Mouse (Mus musculus): Measurements from ENCODE around the gene Dynlt1a. TPM values are rescaled to one million over a fixed set of nuclear protein-coding genes. Genes with fewer than 3 reads are reported as not detected.
"Not testable (repeated sequence)": the region's sequence is repeated elsewhere in the genome, so short reads cannot be mapped to it uniquely, and the experiment has no call there.

Gene Dynlt1a
- total RNA-seq, 2 experiments from 2014 or later = 4.2 to 5.1 TPM

DNA sequence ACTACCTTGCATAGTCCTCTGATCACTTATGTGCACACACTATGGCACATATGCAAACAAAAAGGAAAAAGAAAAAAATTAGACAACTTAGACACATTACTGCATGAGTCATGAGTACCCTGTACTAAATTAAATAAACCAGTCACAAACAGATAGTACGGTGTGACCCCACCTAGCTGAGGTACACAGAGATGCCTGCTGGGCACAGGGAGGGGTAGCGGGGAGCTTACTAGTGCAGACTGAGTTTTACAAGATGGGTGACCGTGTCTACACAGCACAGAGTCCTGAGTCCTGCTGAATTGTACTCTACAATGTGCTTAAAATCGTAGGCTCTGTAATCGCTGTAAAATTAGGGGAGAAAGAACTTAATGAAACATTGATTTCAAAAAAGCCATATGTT, 31.1 kb downstream of the Dynlt1a start:
- DNase-seq = not testable (repeated sequence)

DNA sequence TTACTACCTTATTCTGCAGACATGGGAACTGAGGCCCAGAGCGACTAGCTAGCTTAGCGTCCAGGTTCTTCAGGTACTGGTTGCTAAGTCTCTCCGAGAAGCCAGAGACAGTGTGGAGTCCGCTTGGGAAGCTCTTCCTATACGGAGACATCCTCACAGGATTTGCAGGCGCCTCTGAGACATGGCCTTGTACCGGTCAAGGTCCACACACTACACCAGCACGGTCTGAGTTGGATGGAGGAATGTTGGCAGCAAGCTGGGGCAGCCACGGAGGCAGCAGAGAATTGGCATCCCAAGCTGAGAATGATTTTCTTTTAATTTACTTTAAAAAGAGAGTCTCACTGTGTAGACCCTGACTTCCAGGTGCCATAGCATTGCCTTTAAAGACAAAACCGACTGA, 34.2 kb downstream of the Dynlt1a start:
- DNase-seq = not testable (repeated sequence)

DNA sequence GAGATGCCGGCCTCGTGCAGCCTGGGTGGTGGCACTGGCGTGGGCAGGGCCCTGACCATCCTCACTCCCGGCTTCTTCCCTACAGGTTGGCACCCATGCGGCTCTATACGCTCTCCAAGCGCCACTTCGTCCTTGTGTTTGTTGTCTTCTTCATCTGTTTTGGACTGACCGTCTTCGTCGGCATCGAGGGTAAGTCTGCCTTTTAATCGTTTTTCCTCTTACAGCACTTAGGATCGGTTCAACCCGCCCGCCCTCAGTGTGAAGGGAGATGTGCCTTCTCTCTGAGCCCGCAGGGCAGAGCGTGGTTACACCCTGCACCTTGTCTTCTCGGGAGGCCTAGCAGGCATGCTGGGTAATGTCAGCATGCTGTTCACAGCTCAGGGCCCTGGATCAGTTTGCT, 36.8 kb downstream of the Dynlt1a start:
- DNase-seq = not testable (repeated sequence)

DNA sequence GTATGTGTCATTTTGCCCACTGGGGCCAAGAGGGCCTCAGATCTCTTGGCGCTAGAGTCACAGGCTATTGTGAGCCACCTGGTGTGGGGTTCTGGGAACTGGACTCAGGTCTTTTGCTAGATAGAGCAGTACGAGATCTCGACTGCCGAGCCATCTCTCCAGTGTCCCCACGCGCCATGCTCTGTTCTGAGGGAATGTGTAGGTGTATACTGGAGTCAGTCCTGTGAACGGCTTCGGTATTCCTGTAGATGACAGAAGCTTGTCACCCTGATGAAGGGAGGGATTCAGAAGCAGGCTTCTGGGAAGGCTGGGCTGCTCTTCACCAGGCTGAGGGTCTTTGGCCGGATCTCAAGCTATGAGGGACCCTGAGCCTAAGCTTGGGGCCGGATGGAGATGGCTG, 37.5 kb downstream of the Dynlt1a start:
- not testable (repeated sequence) for DNase-seq

DNA sequence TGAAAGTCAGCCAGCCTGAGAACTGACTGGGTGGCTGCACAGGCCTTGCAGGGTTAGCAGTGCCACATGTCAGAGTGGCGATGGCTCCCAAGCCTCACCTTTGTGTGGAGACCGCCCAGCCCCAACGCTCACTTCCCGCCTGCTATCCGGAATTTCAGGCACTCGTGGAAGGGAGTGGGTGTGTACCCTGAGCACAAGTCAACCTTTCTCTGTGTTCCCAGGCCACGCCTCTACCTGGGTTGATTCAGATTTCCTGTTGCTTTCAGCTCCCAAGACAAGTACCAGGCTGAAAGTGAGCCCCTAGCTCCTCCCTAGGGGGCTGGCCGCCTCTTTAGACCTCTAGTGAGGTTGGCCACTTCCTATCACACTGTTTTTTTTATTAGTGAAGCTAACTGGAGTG, 38.1 kb downstream of the Dynlt1a start:
- not testable (repeated sequence) for DNase-seq

DNA sequence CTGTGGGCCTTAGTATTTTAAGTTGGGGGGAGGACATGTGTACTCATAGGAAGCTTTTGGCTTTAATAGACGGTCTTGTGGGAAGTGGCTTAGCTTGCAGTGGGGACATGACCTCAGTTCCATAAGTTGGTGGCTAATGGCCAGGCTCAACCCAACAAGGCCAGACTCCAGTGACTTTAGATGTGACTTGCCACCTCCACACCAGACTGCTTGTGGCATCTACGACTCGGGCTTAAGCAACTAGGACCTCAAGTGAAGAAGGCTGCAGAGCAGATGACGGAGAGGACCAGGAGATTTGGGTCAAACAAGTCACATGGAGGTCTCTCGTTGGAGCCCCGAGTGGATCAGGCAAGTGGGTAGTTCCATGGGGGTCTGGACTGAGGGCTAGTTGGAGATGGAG, 42.6 kb downstream of the Dynlt1a start:
- not testable (repeated sequence) for DNase-seq

DNA sequence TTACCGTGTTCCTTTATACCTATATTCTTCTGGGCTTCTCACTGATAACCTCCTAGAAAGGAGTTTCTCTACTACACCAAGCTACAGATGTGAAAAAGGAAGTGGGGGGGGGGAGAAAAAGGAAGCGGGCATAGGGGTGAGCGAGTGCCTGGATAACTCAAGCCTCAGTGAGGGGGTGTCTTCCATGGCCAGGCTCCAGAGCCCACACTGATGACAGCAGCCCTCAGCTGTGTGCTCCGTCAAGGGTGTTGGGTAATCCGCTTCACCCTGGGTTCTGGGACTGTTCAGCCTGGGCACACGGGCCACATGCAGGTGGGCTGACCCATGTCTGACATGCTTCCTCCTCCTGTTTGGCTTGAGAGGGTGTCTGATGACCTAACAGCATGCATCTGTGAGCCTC, 45.3 kb downstream of the Dynlt1a start:
- not testable (repeated sequence) for DNase-seq

DNA sequence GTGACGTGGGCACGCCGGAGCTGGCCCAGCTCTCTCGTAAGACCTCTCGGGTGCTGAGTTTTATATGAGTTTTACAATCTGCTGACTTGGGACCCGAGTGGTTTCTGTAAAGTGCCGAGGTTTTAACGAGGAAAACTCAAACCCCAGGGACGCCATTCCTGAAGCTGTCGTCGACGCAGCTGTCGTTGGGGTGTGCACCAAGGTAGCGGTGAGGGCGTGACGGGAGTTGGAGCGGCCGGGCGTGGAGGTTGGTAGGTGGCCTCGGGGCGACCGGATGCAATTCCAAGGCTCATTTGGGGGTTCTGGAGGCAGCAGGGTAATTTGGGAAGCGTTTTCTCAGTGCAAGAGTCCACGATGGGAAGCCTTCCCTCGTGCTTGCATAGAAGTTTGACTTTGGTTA, 46.5 kb downstream of the Dynlt1a start:
- DNase-seq = peak; percentile 16

DNA sequence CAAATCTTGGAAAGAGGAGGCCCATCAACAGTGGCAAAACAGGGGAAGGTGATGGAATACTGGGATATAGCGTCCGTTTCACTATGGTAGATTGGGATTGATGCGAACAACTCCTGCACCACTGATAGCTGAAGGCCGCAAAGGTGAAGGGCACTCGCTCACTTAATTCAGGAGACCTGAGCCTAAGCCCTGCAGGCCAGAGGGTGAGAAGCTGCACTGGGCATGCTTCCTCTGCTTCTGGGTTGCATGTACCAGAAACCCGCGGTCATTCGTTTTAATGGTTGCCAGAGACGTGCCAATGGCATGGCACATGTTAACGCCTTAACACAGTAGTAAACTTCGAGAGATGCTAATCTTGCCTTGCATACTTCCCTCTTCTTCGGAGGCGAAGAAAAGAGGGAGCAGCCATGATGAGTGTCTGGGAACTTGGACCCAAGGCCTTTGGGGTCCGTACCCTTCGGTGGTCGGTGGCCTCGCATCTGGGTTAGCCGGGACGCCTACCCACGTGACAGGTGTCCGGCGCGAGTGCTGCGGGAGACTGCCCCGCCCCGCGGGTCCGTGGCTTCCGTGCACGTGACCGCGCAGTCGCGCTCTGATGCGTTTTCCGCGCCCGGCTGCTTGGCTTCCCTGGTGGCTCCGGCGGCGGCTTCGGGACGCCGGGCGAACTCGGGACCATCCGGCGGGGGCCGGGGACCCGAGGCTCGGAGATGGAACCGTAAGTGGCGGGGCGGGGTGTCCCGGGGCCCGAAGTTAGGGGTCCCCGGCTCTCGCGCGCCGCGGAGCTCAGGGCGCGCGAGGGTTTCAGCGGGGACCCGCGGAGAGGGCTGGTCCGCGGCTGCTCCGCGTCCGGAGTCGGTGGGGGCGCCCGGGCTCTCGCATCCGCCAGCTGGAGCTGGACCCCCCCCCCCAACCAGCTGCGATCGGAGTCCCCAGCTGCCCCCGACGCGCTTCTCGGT, 47.1 kb downstream of the Dynlt1a start:
- DNase-seq = peak; percentile 40

DNA sequence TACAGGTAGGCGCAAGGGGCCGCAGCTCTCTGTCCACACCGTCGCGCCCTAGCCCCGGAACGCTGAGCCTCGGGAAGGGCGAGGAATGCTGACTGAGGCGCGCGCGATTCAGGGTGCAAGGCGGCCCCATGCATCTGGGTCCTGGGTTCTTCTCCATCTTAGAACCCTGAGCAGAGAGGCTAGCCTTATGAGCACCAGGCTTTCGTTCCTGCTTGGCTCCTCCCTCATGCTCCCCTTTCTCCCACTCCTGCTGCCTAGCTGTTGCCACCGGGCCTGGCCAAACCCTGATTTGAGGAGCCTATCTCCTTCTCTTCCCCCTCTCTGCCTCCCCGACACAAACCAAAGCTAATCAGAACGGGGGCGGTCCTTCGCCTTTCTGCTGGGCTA, 60.2 kb downstream of the Dynlt1a start:
- not testable (repeated sequence) for DNase-seq

DNA sequence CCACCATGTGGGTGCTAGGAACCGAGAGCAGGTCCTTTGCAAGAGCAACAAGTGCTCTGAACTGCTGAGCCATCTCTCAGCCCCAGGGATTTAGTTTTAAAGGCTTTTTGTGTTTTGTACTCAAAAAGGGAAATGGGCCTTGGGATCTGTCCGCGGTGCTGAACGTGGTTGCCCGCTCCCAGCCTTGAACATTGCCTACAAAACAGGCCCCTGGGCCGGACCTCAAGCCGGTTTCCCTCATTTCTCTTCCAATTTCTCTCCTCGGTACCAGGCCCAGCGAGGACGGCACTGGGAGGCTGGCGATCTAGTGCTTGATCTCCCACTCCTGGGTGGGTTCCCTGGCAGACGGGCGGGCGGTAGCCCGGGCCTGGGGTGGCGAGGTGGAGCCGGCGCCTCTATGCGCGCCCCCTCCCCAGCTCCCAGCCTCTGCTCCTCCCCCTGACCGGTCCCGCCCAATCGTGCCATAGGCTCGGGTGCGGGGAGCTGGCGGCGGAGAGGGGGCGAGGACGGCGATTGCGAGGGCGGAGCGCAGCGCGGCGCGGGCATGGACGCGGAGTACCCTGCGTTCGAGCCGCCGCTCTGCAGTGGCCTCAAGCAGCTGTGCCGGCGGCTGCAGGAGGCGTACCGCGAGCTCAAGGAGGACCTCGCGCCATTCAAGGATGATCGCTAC, 60.8 kb downstream of the Dynlt1a start, which contains the start of gene Tmem181a:
TSS of gene Tmem181a (plus strand) at position 461 of the 670 bp plus-strand sequence.
- not testable (repeated sequence) for DNase-seq

Other genes with a start within 250 kb of the Dynlt1a start
- 1 to 10 TPM; 7.0 to 8.8 TPM for gene Serac1, start 237.8 kb downstream of the Dynlt1a start, total RNA-seq (2021)
- gene Gtf2h5, start 237.7 kb downstream of the Dynlt1a start, total RNA-seq (2021) = 10 to 100 TPM; 87.1 to 94.5 TPM
- gene Tulp4, start 211.1 kb downstream of the Dynlt1a start, total RNA-seq (2021) = 100 to 1,000 TPM; 127 to 136 TPM
- gene Tmem181a, start 60.6 kb downstream of the Dynlt1a start, total RNA-seq (2021) = 10 to 100 TPM; 12.6 to 13.0 TPM
- 100 to 1,000 TPM; 183 to 194 TPM for gene Dynlt1b, start 112.6 kb upstream of the Dynlt1a start, total RNA-seq (2021)